Mouse (Mus musculus): ENCODE measurements around the gene Gm20696.

- TF ChIP-seq CTCF (IDR thresholded peaks at IDR 0.05; ENCODE audit: low read depth, low read length) (no peak), POLR2AphosphoS5 (IDR thresholded peaks at IDR 0.05; ENCODE audit: insufficient replicate concordance, low read depth, low read length) (no peak)
Measured at GRCm38 (mm10) chr6:99520676-99521037, 145.9 kb downstream of the Gm20696 start.

Data from G1E (cell line).